Mouse (Mus musculus) limb, embryonic 10.5 days (tissue): Measurements from ENCODE around the gene Ush2a. TPM values are rescaled to one million over a fixed set of nuclear protein-coding genes. Genes with fewer than 3 reads are reported as not detected.

Source experiments
- DNase-seq: peaks from one replicate; pipeline ENCODE4 v3.0.0-alpha.2; 2017; ENCODE audit warnings: low spot score
- H3K27ac ChIP-seq: fragments of 300-500 bp; sonication (generic); 2 replicates; pipeline ENCODE4 v1.5.1; 2016; ENCODE audit warnings: mild to moderate bottlenecking
- H3K27me3 ChIP-seq: fragments of 300-500 bp; sonication (generic); 2 replicates; pipeline ENCODE4 v1.6.1; 2016; ENCODE audit warnings: low read depth, mild to moderate bottlenecking; ENCODE audit not compliant: poor library complexity, severe bottlenecking
- H3K36me3 ChIP-seq: fragments of 300-500 bp; sonication (generic); 2 replicates; pipeline ENCODE4 v1.6.1; 2016; ENCODE audit warnings: mild to moderate bottlenecking, moderate library complexity
- H3K4me1 ChIP-seq: fragments of 300-500 bp; sonication (generic); 2 replicates; pipeline ENCODE4 v1.6.1; 2016
- H3K4me3 ChIP-seq: fragments of 300-500 bp; sonication (generic); 2 replicates; pipeline ENCODE4 v1.5.1; 2016; ENCODE audit warnings: mild to moderate bottlenecking, moderate library complexity
- H3K9me3 ChIP-seq: fragments of 300-500 bp; sonication (generic); replicated peaks from 2 replicates; pipeline ENCODE4 v1.6.1; 2016; ENCODE audit warnings: mild to moderate bottlenecking
- WGBS: fragments of 180-500 bp; shearing (Covaris S2); methylation state at CpG from one replicate; pipeline ENCODE4 v1.1.7; 2016; 5-methylcytosine and 5-hydroxymethylcytosine counted together
- polyA plus RNA-seq: library from polyadenylated mRNA; unstranded; fragments of >200 nt; fragmentation: Nextera tagmentation; extraction: Ambion mirVana; gene quantifications from 2 replicates; pipeline ENCODE4 v1.2.1, GENCODE M21; 2016

The Ush2a gene
- polyA plus RNA-seq, 1 experiment from 2014 or later, result 0.03 TPM

DNA sequence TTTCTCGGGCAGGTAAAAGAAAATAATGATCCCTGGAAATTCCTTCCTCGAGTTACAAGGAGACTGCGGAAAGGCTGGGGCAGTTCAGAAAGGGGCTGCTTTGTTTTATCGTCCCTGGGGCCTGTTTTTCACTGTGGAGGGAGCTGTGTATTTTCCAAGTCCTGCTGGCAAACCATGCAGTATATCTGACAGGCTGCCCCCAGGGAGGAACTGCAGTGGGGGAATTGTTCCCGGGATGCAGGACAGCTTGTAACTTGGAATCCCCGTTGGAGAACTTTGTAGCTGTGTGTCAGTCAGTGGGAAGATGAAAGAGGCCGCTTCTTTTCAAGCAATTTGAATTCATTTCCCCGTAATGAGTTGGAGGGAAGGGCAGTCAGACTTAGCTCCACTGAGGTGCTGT, 399.1 kb downstream of the Ush2a start:
- WGBS, result 4% methylated on average over 8 of the region's 8 CpGs
- no peaks in the 10 kb centered on the region for H3K36me3 ChIP-seq
- H3K27me3 ChIP-seq, result peaks cover 8% of the 10 kb centered on the region; the same call in 1 of the 2 replicates
- H3K9me3 ChIP-seq, result no peaks in the 10 kb centered on the region
- DNase-seq, result peak; percentile 48
- peaks cover 19% of the 10 kb centered on the region for H3K4me1 ChIP-seq
- peak overlapping the region; percentile 75 for H3K27ac ChIP-seq
- peak overlapping the region; percentile 41 for H3K4me3 ChIP-seq

DNA sequence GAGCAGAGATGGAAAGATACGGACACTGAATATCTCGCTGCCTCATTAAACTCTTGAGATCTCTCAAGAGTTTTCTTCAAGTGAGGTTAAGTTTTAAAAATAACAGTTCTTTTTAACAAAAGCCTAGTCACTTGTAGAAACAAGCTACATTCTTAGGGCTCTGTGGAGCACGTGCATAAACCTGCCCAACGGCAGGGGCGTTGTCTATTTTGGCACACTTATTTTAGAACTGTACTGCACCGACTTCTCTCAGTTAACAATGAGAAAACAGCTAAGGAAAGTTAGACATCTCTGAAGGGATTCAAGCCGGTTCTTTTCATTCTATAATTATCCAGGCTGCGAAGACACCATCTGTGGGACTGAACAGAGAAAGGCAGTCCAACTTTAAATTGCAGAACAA, 405.6 kb downstream of the Ush2a start:
- Histone ChIP-seq H3K9me3 (no peaks in the 10 kb centered on the region), H3K27me3 (no peaks in the 10 kb centered on the region), H3K27ac (no peak overlapping the region), H3K4me1 (peaks cover 6% of the 10 kb centered on the region; the same call in 1 of the 2 replicates), H3K4me3 (no peak overlapping the region), H3K36me3 (no peaks in the 10 kb centered on the region)
- DNase-seq, result no peak
- 89% methylated on average over 8 of the region's 8 CpGs for WGBS

DNA sequence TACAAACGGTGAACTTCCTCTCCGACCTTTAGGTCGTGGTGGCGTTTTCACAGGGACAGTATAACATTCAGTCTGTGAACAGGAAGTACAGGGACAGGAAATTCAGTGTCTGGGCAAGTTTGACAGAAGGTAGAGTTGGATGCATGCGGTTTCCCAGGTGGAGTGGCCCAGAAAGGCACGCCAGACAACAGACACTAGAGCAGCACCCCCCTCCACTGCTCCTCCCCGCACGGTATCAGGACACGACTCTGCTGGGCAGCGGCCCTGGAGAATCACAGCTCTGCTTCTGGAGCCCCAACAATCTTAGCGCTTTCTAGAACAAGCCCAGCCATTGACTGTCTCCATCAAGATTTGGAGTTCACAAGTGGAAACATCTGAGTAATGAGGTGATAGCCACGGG, 406.7 kb downstream of the Ush2a start:
- no peak overlapping the region for H3K4me3 ChIP-seq
- 81% methylated on average over 12 of the region's 12 CpGs for WGBS
- no peak for DNase-seq
- no peak overlapping the region for H3K27ac ChIP-seq
- H3K9me3 ChIP-seq, result no peaks in the 10 kb centered on the region
- H3K36me3 ChIP-seq, result no peaks in the 10 kb centered on the region
- peaks cover 6% of the 10 kb centered on the region; the same call in 1 of the 2 replicates for H3K4me1 ChIP-seq
- no peaks in the 10 kb centered on the region for H3K27me3 ChIP-seq

DNA sequence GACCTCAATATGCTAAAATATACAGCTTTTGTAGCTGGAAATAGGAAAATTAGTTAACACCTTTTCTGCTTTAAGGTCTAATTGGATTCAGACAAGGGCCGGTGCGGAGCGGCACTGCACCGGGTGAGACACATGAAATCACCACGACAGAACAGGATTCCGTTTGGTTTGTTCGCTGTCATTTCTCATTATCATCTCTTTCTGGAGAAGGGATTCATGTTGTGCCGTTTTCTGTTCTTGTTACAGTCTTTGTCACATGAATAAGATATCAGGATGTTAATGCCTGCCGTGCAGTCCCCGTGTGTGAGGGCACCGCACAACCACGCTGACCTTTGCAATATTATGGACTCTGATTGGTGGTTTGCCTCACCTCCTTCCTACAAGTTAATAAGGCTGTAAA, 411.0 kb downstream of the Ush2a start:
- Histone ChIP-seq H3K4me3 (no peak overlapping the region), H3K36me3 (no peaks in the 10 kb centered on the region), H3K27ac (no peak overlapping the region), H3K9me3 (no peaks in the 10 kb centered on the region), H3K27me3 (0 out of 2 replicates have a peak, but pooled peaks cover under 1% of the 10 kb centered on the region), H3K4me1 (peaks cover 6% of the 10 kb centered on the region; the same call in 1 of the 2 replicates)
- no peak for DNase-seq
- 93% methylated on average over 12 of the region's 12 CpGs for WGBS

DNA sequence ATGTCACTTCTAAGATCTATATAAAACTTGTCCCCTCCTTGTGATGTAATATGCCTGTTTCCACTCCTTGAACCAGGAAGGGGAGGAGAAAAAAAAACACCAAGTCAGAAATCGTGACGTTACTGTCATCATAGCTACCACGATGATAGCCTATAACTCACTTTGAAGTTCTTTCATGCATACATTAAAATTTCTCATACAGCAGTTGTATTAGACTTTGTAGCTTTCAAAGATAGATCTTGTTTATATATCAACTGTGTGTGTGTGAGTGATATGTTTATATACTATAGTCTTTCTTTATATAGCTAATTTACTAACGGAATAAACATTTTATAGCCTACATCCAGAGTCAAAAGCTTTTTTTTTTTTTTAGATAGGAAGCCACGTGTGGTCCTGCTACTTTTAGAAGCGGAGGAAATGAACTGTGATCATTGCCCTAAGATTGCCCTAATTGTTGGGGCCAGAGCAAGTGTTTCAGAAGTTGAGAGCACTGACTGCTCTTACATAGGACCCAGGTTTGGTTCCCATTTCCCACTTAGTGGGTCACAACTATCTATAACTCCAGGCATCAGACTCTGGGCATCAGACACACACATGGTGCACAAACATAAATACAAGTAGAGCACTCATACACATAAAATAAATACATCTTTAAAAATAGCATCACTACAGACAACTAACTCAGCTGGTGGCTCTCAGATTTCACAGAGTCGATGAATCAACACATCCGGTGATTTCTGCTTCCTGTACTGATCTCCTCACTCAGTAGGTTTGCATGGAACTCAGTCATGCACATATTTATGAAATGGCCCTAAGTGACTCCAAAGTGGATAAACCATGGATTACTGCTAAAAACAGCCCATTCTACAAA, 413.1 kb downstream of the Ush2a start:
- H3K4me1 ChIP-seq, result peaks cover 12% of the 10 kb centered on the region
- H3K27ac ChIP-seq, result no peak overlapping the region
- H3K4me3 ChIP-seq, result no peak overlapping the region
- H3K9me3 ChIP-seq, result no peaks in the 10 kb centered on the region
- no peaks in the 10 kb centered on the region for H3K36me3 ChIP-seq
- H3K27me3 ChIP-seq, result peaks cover 4% of the 10 kb centered on the region; the same call in 1 of the 2 replicates
- WGBS, result 81% methylated on average over 8 of the region's 8 CpGs
- no peak for DNase-seq

DNA sequence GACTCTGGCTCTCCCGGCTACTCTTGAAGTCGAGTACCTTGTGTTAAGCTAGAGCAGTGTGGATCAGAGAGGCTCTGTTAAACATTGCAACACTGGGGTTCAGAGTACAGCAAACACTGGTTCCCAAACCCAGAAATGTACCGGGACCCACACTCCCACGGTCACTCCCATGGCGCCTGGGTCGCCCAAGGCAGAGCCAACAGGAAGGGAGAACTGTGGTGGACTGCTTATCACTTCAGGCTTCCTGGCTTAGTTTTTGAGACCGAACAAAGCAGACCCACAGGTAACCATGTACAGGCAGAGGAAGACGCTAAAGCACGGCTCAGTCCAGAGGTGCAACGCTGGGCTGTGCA, 413.7 kb downstream of the Ush2a start:
- peaks cover 18% of the 10 kb centered on the region for H3K4me1 ChIP-seq
- no peak for DNase-seq
- no peak overlapping the region for H3K4me3 ChIP-seq
- H3K27ac ChIP-seq, result no peak overlapping the region
- H3K36me3 ChIP-seq, result no peaks in the 10 kb centered on the region
- H3K9me3 ChIP-seq, result no peaks in the 10 kb centered on the region
- WGBS, result 92% methylated on average over 10 of the region's 10 CpGs
- peaks cover 4% of the 10 kb centered on the region; the same call in 1 of the 2 replicates for H3K27me3 ChIP-seq

DNA sequence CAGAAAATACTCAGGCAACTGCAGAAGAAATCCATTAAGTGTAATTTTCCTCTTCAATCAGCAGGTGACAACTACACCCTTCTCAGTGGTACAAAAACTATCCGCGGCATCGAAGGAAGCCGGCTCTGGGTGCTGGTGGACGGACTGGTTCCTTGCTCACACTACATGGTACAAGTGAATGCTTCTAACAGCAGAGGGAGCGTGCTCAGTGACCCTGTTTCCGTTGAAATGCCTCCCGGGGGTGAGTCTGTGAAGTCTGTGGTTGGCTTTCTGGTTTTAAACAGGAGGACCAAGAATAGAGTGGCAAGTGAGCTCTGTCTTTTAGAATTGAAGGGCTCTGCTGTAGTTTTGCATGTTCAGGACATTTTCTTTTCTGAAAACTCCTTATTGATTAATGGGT, 416.4 kb downstream of the Ush2a start:
- WGBS, result 80% methylated on average over 8 of the region's 8 CpGs
- Histone ChIP-seq H3K27me3 (peaks cover 4% of the 10 kb centered on the region; the same call in 1 of the 2 replicates), H3K4me1 (peaks cover 18% of the 10 kb centered on the region), H3K36me3 (no peaks in the 10 kb centered on the region), H3K27ac (no peak overlapping the region), H3K4me3 (no peak overlapping the region), H3K9me3 (no peaks in the 10 kb centered on the region)
- no peak for DNase-seq

DNA sequence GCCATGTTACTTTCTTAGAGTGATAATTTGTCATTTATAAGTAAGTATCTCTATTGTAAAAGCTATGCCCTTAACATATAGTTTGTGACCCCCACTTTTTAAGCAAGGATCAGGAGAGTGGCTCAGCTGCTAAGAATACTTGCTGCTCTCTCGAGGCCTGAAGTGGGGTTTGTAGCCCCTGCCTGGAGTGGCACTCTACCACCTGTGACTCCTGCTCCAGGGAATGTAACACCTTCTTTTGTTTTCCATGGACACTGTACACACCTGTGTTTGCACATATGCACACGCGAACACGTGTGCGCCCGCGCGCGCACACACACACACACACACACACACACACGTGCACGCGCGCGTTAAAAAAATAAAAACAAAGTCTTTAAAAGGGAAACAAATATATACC, 424.5 kb downstream of the Ush2a start:
- H3K36me3 ChIP-seq, result no peaks in the 10 kb centered on the region
- no peaks in the 10 kb centered on the region for H3K27me3 ChIP-seq
- 96% methylated on average over 14 of the region's 14 CpGs for WGBS
- no peak overlapping the region for H3K4me3 ChIP-seq
- no peaks in the 10 kb centered on the region for H3K9me3 ChIP-seq
- no peak overlapping the region for H3K27ac ChIP-seq
- H3K4me1 ChIP-seq, result no peaks in the 10 kb centered on the region
- DNase-seq, result no peak

DNA sequence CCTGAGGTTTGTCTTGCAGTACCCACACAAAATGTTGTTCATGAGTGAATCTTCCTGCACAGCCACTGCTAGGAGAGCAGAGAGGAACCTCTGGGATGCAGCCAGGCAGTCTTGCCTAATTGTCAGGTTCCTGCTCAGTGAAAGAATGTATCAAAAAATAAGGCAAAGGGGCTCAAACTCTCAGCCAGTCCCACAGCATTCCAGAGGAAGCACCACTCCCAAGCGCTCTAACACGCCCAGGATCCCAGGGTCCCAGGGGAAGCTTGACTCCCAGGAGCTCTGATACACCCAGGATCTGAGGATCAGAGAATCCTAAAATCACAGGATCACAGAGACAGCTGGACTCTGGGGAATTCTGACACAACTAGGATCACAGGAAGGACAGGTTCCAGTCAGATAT, 434.5 kb downstream of the Ush2a start:
- 77% methylated on average over 2 of the region's 2 CpGs for WGBS
- no peaks in the 10 kb centered on the region for H3K9me3 ChIP-seq
- H3K27me3 ChIP-seq, result no peaks in the 10 kb centered on the region
- DNase-seq, result no peak
- H3K36me3 ChIP-seq, result no peaks in the 10 kb centered on the region
- no peak overlapping the region for H3K4me3 ChIP-seq
- no peak overlapping the region for H3K27ac ChIP-seq
- H3K4me1 ChIP-seq, result no peaks in the 10 kb centered on the region

DNA sequence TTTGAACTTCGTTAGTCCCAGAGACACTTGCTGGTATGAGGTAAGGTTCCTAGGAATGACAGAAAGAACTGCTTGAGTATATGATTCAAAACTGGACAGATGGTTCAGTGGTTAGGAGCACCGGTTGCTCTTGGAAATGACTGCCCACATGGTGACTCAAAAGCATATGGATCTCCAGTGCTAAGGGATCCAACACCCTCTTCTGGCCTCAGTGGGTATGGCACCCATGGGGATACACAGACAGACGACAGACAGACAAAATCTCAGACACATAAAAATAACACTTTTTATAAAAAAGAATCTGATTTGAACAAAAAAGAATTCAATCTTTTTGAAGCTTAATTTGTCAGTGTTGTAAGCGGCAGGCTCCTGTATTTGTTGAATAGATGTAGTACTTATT, 446.4 kb downstream of the Ush2a start:
- WGBS, result 87% methylated on average over 4 of the region's 4 CpGs
- Histone ChIP-seq H3K27ac (no peak overlapping the region), H3K4me3 (no peak overlapping the region), H3K36me3 (no peaks in the 10 kb centered on the region), H3K4me1 (no peaks in the 10 kb centered on the region), H3K9me3 (no peaks in the 10 kb centered on the region), H3K27me3 (no peaks in the 10 kb centered on the region)
- DNase-seq, result no peak

DNA sequence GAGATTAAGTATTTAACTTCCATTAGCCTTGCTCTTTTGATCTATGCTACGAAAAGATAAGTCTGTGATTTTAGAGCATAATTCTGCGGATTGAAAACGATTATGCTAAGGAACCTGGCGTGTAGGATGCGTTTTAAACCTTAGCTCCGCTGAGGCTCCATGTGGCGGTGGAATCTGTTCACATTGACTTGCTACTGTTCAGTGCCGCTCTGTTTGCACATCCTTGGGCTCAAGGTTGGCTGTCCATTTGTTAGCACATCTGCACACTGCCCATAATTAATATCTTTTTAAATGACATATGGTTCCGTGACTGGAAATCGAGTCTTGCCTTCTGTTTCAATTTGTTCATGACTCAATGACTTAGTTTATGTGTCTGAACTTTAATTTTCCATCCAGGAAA, 446.9 kb downstream of the Ush2a start:
- Histone ChIP-seq H3K4me1 (no peaks in the 10 kb centered on the region), H3K9me3 (no peaks in the 10 kb centered on the region), H3K4me3 (no peak overlapping the region), H3K36me3 (no peaks in the 10 kb centered on the region), H3K27ac (no peak overlapping the region), H3K27me3 (no peaks in the 10 kb centered on the region)
- DNase-seq, result no peak
- 96% methylated on average over 10 of the region's 10 CpGs for WGBS

DNA sequence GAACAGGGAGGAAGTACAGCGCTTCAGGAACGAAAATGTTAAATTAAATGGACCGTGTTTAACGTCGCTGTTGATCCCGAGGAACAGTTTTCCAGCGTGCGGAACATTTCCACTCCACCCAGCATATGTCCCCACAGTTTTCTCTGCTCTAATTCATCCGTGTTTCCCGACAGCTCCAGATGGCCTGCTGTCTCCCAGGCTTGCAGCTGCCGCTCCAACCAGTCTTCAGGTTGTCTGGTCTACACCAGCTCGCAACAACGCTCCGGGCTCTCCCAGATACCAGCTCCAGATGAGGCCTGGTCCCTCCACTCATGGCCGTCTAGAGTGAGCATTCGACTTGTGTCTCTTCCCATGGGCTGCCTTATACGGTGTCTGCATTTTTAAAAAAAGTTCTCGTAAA, 452.3 kb downstream of the Ush2a start:
- Histone ChIP-seq H3K4me3 (no peak overlapping the region), H3K9me3 (no peaks in the 10 kb centered on the region), H3K27ac (no peak overlapping the region), H3K27me3 (no peaks in the 10 kb centered on the region), H3K4me1 (no peaks in the 10 kb centered on the region), H3K36me3 (no peaks in the 10 kb centered on the region)
- no peak for DNase-seq
- WGBS, result 91% methylated on average over 18 of the region's 18 CpGs

DNA sequence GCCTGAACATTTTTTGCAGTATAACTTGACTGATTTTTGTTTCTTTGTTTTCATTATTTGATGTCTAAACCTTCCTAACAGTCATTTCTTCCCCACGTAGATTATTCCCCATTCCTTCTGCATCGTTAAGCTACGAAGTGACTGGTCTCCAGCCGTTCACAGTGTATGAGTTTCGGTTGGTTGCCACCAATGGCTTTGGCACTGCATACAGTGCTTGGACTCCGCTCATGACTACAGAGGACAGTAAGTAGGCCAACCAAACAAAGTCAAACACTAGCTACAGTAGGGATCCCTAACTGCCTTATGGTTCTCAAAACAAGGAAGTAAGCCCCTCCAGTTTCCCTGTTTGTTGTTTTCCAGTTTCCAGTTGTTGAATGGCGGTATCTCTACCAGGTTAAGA, 453.1 kb downstream of the Ush2a start:
- no peaks in the 10 kb centered on the region for H3K27me3 ChIP-seq
- H3K4me3 ChIP-seq, result no peak overlapping the region
- WGBS, result 93% methylated on average over 7 of the region's 7 CpGs
- DNase-seq, result no peak
- no peak overlapping the region for H3K27ac ChIP-seq
- no peaks in the 10 kb centered on the region for H3K4me1 ChIP-seq
- H3K9me3 ChIP-seq, result no peaks in the 10 kb centered on the region
- no peaks in the 10 kb centered on the region for H3K36me3 ChIP-seq

DNA sequence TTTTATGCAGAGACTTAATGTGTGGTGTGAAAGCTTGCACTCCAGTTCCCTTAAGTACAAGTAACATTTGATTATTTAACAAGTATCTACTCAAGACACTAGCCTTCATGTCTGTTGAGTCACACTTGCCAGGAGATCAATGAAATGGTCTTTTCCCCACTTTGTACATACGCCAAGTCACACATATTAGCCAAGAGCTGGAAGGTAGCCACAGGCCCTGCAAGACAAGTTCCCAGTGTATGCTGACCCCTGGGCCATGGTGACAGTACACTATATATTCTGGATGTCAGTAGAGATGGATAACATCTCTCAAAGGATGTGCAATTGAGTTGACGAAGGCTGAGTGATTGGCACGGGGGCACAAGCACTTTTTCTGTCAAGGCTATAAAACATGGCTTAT, 455.1 kb downstream of the Ush2a start:
- Histone ChIP-seq H3K4me3 (no peak overlapping the region), H3K36me3 (no peaks in the 10 kb centered on the region), H3K27ac (no peak overlapping the region), H3K9me3 (no peaks in the 10 kb centered on the region), H3K4me1 (no peaks in the 10 kb centered on the region), H3K27me3 (no peaks in the 10 kb centered on the region)
- 63% methylated on average over 3 of the region's 3 CpGs for whole genome bisulfite sequencing
- DNase-seq, result no peak
